Mouse (Mus musculus) gastrocnemius, postnatal 14 days (tissue): ENCODE measurements around the gene Lypd6b. TPM values are rescaled to one million over a fixed set of nuclear protein-coding genes. Genes with fewer than 3 reads are reported as not detected.

ENCODE experiments used
- DNase-seq: peaks from one replicate; pipeline ENCODE4 v3.0.0; 2021; ENCODE audit warnings: mixed read lengths
- intact Hi-C: fragments of 180-260 bp; cut with DNase I; formaldehyde crosslinking; loops from one replicate; pipeline ENCODE4 v1.15.1; 2025; ENCODE audit warnings: low total_unique reads
- total RNA-seq, 2 experiments: library from RNA; stranded (reverse); gene quantifications; 2 replicates each; pipeline ENCODE4 v1.2.3; 2021

The Lypd6b gene
- total RNA-seq, 2 experiments from 2014 or later = not detected

DNA sequence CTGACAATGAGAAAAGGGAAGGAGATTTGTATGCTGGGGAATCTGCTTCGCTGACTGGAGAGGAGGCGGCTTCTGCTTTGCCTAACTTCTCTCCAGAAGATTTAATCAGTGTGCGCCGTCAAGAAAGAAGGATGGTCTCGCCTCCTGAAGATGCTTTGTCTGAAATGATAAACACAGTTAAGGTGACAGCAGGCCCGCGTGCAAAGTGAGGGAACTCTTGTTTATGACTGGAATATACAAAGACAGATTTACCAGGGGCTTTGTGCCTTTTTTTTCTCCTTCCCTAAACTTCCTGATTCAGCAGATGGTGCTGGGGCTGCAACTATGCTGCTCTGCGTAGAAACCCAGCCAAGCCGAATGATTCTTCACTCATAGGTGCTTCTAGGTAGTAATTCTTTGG, 131.2 kb downstream of the Lypd6b start:
- intact Hi-C loops = no loop called here
- no peak for DNase-seq

- intact Hi-C loops = no loop called here
- DNase-seq = no peak
Observed at GRCm38 (mm10) chr2:49921948-49922347, 134.5 kb downstream of the Lypd6b start.

GRCm38 (mm10) chr2:49922810-49923209, 135.3 kb downstream of the Lypd6b start:
- no peak for DNase-seq
- intact Hi-C loops = no loop called here

- no peak for DNase-seq
- intact Hi-C loops = no loop called here
Observed at GRCm38 (mm10) chr2:49926186-49926585, 138.7 kb downstream of the Lypd6b start.

- intact Hi-C loops = no loop called here
- no peak for DNase-seq
Observed at GRCm38 (mm10) chr2:49927362-49927761, 139.9 kb downstream of the Lypd6b start.

GRCm38 (mm10) chr2:49929931-49930330, 142.4 kb downstream of the Lypd6b start:
- intact Hi-C loops = no loop called here
- no peak for DNase-seq

DNA sequence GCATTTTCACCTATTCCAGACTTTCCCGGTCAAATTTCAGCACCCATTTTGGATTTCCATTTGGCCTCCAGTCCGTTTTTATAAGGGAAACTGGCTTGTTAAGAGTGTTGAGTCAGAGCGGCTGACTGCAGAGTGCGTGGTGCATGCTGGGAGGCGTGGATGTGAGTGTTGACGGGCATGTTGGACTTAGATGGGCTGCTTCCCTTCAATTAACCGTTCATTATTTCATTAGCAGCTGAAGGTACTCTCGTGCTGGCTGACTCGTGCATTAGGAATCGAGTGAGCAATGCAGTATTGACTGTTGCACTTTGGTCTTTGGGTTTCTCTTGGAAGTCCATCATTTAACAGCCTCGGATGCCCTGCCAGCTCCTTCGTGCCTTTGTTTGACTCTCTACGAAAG, 150.1 kb downstream of the Lypd6b start:
- intact Hi-C loops = no loop called here
- no peak for DNase-seq

- DNase-seq = no peak
- intact Hi-C loops = no loop called here
Observed at GRCm38 (mm10) chr2:49938246-49938645, 150.8 kb downstream of the Lypd6b start.

DNA sequence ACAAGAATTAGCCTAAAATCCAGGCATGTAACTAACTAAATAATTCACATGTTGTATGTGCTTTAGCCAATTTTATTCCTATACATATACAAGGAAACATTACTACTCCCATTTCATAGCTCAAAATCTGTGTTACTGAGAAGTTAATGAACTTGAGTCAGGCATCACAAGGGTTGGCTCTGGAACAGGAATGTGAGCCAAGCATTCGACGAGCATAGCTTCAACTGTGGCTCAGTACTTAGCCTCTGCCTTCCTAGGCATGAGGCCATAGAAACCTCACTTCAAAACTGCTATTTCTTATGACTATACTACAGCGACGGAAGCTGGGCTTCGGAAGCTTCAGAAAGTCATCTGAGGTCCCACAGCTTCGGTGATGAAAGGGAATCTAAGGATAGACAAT, 152.9 kb downstream of the Lypd6b start:
- DNase-seq = no peak
- intact Hi-C loops = no loop called here

DNA sequence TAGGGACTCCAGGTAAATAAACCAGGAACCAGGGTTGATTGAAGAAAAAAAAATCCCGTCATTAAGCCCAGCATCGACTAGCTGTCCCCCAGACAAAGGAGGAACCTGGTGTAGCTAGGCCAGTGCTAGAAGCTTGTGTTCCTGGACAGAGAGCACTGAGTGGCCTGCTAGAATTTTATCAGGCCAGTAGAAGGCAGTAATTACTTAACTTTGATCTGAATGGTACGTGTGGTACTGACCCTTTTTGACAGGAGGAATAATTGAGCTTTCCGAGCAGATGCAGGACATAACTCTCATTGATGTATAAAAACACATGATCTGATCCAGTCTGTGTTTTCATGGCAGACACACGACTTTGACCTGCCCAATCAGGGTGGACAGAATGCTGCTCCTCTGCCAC, 154.6 kb downstream of the Lypd6b start:
- DNase-seq = no peak
- intact Hi-C loops = no loop called here

DNA sequence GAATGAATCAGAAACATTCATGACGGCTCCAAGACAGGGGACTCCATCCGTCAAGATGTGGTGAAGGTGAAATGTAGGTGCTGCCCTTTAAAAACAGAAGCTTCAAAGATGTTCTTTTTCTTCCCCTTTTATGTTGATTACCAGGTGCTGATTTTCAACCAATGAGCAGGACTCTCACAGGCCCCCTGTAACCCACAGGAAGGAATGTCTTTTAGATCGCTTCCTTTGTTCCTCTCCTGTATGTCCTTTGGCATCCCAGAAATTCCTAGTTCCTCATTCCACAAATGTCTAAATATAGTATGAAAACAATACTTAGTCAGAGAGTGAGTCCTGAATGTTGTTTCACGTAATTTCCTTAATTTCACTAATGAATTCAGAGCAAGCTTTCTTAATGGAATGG, 164.2 kb downstream of the Lypd6b start:
- intact Hi-C loops = no loop called here
- DNase-seq = no peak

- intact Hi-C loops = no loop called here
Observed at GRCm38 (mm10) chr2:49952632-49953293, 165.3 kb downstream of the Lypd6b start.

GRCm38 (mm10) chr2:49957449-49957848, 170.0 kb downstream of the Lypd6b start:
- DNase-seq = no peak
- intact Hi-C loops = no loop called here

More at GRCm38 (mm10) chr2:49952632-49953293, 165.3 kb downstream of the Lypd6b start:
- DNase-seq = no peak

DNA sequence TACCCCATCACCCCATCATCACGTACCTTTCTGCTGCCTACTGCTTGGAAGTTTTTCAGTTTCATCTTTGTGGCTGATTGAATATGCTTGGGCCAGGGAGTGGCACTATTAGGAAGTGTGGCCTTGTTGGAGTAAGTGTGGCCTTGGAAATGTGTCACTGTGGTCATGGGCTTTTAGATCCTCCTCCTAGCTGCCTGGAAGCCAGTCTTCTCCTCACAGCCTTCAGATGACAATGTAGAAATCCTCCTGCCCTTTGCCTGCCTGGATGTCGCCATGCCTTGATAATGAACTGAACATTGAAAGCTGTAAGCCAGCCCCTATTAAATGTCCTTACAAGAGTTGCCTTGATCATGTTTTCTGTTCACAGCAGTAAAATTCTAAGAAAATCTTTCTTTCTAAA, 174.5 kb downstream of the Lypd6b start:
- intact Hi-C loops = no loop called here
- DNase-seq = no peak

GRCm38 (mm10) chr2:49964899-49965298, 177.4 kb downstream of the Lypd6b start:
- no peak for DNase-seq

DNA sequence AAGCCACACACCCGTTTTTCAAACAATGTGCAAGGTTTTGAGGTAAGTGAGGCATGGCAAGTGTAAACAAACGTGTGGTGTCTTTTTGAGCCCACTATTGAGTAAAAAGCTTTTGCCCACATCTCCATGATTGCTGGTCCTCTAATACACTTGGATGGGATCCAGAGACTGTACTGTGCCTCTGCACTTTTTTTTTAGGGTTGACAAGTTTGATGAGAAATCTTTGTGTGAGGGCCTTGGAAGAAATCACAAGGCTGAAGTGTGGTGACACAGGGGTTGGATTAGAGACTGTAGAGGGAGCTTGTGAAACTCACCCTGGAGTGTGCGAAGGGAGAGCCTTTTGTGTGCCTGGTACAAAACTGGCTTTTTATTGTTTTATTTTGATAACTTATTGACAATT, 180.3 kb downstream of the Lypd6b start:
- intact Hi-C loops = no loop called here
- DNase-seq = no peak

More at GRCm38 (mm10) chr2:49964899-49965298, 177.4 kb downstream of the Lypd6b start:
- intact Hi-C loops = no loop called here

DNA sequence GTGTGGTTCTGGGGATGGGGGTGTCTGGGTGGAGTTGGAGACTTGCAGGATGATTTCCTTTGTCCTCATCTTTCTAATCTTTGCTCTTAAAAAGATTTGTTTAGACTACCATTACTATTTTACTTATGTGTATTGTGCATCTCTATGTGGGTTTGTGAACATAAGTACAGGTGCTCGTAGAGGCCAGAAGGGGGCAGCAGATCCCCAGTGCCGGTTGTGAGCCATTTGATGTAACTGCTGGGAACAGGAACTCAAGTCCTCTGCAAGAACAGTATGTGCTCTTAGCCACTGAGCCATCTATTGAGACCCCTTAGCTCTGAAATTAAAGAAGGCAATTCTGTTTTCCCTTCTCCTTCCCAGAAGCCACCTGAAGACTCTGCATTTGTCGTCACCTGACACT, 183.5 kb downstream of the Lypd6b start:
- DNase-seq = no peak
- intact Hi-C loops = no loop called here

DNA sequence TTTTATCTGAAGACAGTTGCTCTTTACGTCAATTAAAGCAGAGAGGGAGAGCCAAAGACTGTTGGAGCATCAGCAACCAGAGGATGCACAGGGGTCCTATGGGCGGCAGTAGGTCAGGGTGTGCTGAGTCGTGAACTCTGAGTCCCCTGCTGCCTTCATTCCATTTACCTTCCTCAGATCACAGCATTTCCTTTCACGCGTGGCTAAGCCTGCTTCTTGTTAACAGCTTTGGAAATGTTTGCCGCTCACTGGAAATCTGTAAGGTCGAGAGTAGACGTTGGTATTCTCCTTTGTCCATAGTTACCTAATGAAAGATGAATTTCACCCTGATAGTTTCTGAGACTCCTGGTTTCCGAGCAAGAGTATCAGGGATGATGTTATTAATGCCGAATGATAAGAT, 191.1 kb downstream of the Lypd6b start:
- intact Hi-C loops = no loop called here
- DNase-seq = no peak

- intact Hi-C loops = no loop called here
- DNase-seq = no peak
Observed at GRCm38 (mm10) chr2:49979991-49980390, 192.5 kb downstream of the Lypd6b start.

DNA sequence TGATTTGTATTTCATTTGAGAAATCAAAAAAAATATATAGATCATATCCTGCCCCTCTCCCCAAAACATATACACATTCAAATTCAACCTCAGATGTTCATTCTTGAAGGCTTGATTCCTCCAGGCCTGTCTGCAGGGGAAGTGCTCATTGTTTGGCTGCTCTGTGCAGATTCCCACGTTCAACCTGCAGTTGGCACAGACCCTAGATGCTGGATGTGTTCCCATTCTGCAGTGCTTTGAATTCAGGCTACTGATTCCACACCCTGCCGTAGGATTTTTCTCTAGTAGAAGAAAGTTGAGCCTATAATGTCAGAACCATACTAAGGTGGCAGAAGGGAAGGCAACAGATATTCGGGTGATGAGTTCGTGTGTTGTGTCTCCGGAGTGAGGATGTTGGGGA, 195.5 kb downstream of the Lypd6b start:
- no peak for DNase-seq

DNA sequence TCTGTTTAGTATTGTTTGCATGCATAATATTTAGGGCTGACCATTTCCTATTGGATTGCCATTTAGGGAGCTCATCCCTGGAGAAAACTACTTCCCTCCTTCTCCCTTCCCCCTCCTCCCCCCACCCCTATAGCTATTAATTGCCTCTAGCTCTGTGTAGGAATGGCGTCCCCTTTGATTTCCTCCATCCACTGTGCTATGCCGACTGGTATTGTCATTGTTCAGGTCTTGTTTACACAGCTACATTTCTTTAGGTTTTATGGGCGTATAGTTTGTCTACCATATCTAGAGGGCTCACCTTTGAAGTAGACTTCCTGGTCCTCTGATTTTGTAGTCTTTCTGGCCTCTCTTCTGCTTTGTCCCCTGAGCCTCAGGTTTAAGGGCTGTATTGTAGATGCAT, 197.3 kb downstream of the Lypd6b start:
- intact Hi-C loops = no loop called here
- no peak for DNase-seq

More for the DNA sequence above, 195.5 kb downstream of the Lypd6b start:
- intact Hi-C loops = no loop called here

GRCm38 (mm10) chr2:49995841-49996240, 208.4 kb downstream of the Lypd6b start:
- no peak for DNase-seq
- intact Hi-C loops = no loop called here
